Mouse (Mus musculus): ENCODE data around the gene Qpctl. TPM values are rescaled to one million over a fixed set of nuclear protein-coding genes. Genes with fewer than 3 reads are reported as not detected.

The Qpctl gene
- polyA plus RNA-seq, 2 experiments, result 11.1 to 13.2 TPM

DNA sequence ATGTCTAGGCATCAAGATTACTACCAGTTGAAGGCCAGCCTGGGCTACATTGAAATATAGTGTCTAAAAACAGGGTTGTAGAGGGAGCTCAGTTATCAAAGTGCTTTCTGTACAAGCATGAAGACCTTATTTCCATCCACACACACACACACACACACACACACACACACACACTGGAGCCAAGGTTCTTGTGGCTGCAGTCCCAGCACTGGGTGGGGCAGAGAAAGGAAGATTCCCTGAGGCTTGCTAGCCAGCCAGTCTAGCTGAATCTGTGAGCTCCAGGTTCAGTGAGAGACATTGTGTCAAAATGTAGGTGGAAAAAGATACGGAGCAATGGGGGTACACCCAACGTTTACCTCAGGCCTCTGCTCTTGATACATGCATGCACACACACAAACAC lies 35.2 kb upstream of the Qpctl start:
- DNase-seq (ENCODE audit: low spot score) (no peak), ATAC-seq (ENCODE audit: low FRiP score, low read depth) (no peak)
- peaks cover 13% of the 10 kb centered on the region for H3K27me3 ChIP-seq (ENCODE audit: control insufficient read depth, insufficient read depth, low read length)
- H3K36me3 ChIP-seq (ENCODE audit: control insufficient read depth, insufficient read depth, low read length), result peaks cover 15% of the 10 kb centered on the region
- H3K27ac ChIP-seq (replicated peaks; ENCODE audit: low read depth, low read length), result no peak overlapping the region
- WGBS, result 68% methylated on average over 2 of the region's 2 CpGs
- no peak for TF ChIP-seq POLR2A (IDR thresholded peaks at IDR 0.05; ENCODE audit: borderline replicate concordance, extremely low read depth, insufficient read depth, insufficient read length)
- H3K4me3 ChIP-seq (replicated peaks; ENCODE audit: low read length), result no peak overlapping the region
- H3K4me2 ChIP-seq (replicated peaks; ENCODE audit: low read depth, low read length, severe bottlenecking), result no peak overlapping the region
- H3K9me3 ChIP-seq (ENCODE audit: control insufficient read depth, low read length), result no peaks in the 10 kb centered on the region
- peaks cover 16% of the 10 kb centered on the region for H3K4me1 ChIP-seq (ENCODE audit: control insufficient read depth, insufficient read depth, low read length)
- H3K9ac ChIP-seq (ENCODE audit: low read depth, low read length, severe bottlenecking), result no peak overlapping the region

DNA sequence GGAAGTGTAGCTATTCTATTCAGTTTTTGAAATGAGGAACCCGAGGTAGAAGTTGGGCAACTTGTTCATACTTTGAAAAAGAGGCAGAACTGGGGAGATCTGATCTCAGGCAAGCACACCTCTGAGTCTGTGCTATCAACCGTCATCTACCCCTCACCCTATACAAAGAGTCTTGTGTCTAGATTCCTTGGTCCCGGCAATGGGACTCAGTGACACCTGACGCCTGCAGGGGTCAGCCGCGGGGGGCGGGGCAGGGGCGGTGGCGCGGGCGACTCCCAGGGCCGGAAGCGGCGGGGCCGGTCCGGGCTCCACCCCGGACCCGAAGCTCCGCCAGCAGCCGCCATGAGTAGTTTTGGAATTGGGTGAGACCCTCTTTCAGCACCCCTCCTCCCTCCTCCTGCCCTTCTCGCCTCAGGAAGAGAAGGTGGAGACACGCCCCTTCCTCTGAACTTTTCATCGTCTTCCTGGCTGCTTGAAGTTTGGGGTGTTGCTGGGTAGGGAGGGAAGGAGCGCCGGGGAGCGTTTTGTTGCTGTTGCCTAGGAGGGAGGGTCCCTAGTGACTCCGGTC lies 31.9 kb upstream of the Qpctl start:
- Histone ChIP-seq H3K4me3 (replicated peaks; ENCODE audit: low read length) (peak overlapping the region; percentile 58), H3K9ac (ENCODE audit: low read depth, low read length, severe bottlenecking) (peak overlapping the region; percentile 63), H3K4me1 (ENCODE audit: control insufficient read depth, insufficient read depth, low read length) (peaks cover 16% of the 10 kb centered on the region), H3K36me3 (ENCODE audit: control insufficient read depth, insufficient read depth, low read length) (peaks cover 7% of the 10 kb centered on the region), H3K9me3 (ENCODE audit: control insufficient read depth, low read length) (0 out of 2 replicates have a peak, but pooled peaks cover 4% of the 10 kb centered on the region), H3K27ac (replicated peaks; ENCODE audit: low read depth, low read length) (no peak overlapping the region), H3K4me2 (replicated peaks; ENCODE audit: low read depth, low read length, severe bottlenecking) (peak overlapping the region; percentile 78), H3K27me3 (ENCODE audit: control insufficient read depth, insufficient read depth, low read length) (peaks cover 45% of the 10 kb centered on the region)
- no peak for TF ChIP-seq POLR2A (IDR thresholded peaks at IDR 0.05; ENCODE audit: borderline replicate concordance, extremely low read depth, insufficient read depth, insufficient read length)
- ATAC-seq (ENCODE audit: low FRiP score, low read depth) (peak; percentile 45; the same call in 1 of the 2 replicates), DNase-seq (ENCODE audit: low spot score) (no peak)
- 1% methylated on average over 24 of the region's 27 CpGs for WGBS

DNA sequence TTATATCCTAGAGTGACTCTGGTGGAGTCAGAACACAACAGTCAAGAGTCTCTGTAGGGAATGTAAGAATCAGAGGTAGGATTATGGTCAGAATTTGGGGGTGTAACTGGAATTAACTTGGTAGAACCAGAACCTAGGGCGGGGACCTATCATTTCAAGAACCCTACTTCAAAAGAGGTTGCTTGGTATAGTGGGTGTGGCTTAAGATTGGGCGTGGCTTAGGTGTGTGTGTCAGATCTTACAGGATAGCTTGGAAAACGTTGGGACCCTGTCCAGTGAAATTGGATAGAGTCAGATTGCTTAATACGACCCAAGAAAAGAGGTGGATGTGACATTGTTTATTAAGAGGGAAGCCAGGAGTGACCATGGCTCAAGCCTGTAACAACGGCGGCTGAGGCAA lies 30.8 kb upstream of the Qpctl start:
- H3K4me1 ChIP-seq (ENCODE audit: control insufficient read depth, insufficient read depth, low read length), result peaks cover 12% of the 10 kb centered on the region
- H3K36me3 ChIP-seq (ENCODE audit: control insufficient read depth, insufficient read depth, low read length), result 0 out of 2 replicates have a peak, but pooled peaks cover 5% of the 10 kb centered on the region
- H3K9me3 ChIP-seq (ENCODE audit: control insufficient read depth, low read length), result peaks cover 8% of the 10 kb centered on the region; the same call in 1 of the 2 replicates
- no peak overlapping the region for H3K4me2 ChIP-seq (replicated peaks; ENCODE audit: low read depth, low read length, severe bottlenecking)
- H3K9ac ChIP-seq (ENCODE audit: low read depth, low read length, severe bottlenecking), result no peak overlapping the region
- peak overlapping the region; percentile 26; the same call in 1 of the 2 replicates for H3K4me3 ChIP-seq (replicated peaks; ENCODE audit: low read length)
- TF ChIP-seq POLR2A (IDR thresholded peaks at IDR 0.05; ENCODE audit: borderline replicate concordance, extremely low read depth, insufficient read depth, insufficient read length), result no peak
- no peak for ATAC-seq (ENCODE audit: low FRiP score, low read depth)
- 32% methylated on average over 6 of the region's 6 CpGs for WGBS
- peaks cover 52% of the 10 kb centered on the region for H3K27me3 ChIP-seq (ENCODE audit: control insufficient read depth, insufficient read depth, low read length)
- DNase-seq (ENCODE audit: low spot score), result no peak
- no peak overlapping the region for H3K27ac ChIP-seq (replicated peaks; ENCODE audit: low read depth, low read length)

DNA sequence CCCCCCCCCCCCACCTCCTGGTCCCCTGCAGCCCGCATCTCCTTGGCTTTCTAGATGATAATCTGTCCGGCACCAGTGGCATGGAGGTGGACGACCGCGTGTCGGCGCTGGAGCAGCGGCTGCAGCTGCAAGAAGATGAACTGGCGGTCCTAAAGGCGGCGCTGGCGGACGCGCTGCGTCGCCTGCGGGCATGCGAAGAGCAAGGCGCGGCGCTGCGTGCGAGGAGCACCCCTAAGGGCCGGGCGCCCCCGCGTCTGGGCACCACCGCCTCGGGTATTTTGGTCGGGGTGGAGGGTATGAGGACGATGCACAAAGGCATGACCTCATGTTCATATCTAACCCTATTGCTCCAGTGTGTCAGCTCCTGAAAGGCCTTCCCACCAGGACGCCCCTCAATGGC lies 30.1 kb upstream of the Qpctl start:
- H3K27ac ChIP-seq (replicated peaks; ENCODE audit: low read depth, low read length), result no peak overlapping the region
- H3K4me3 ChIP-seq (replicated peaks; ENCODE audit: low read length), result peak overlapping the region; percentile 26
- under 1% methylated on average over 32 of the region's 32 CpGs for WGBS
- H3K27me3 ChIP-seq (ENCODE audit: control insufficient read depth, insufficient read depth, low read length), result peaks cover 52% of the 10 kb centered on the region
- peaks cover 8% of the 10 kb centered on the region; the same call in 1 of the 2 replicates for H3K9me3 ChIP-seq (ENCODE audit: control insufficient read depth, low read length)
- H3K4me1 ChIP-seq (ENCODE audit: control insufficient read depth, insufficient read depth, low read length), result peaks cover 6% of the 10 kb centered on the region; the same call in 1 of the 2 replicates
- DNase-seq (ENCODE audit: low spot score), result no peak
- no peak for TF ChIP-seq POLR2A (IDR thresholded peaks at IDR 0.05; ENCODE audit: borderline replicate concordance, extremely low read depth, insufficient read depth, insufficient read length)
- H3K36me3 ChIP-seq (ENCODE audit: control insufficient read depth, insufficient read depth, low read length), result 0 out of 2 replicates have a peak, but pooled peaks cover 5% of the 10 kb centered on the region
- no peak overlapping the region for H3K9ac ChIP-seq (ENCODE audit: low read depth, low read length, severe bottlenecking)
- H3K4me2 ChIP-seq (replicated peaks; ENCODE audit: low read depth, low read length, severe bottlenecking), result peak overlapping the region; percentile 43
- no peak for ATAC-seq (ENCODE audit: low FRiP score, low read depth)

DNA sequence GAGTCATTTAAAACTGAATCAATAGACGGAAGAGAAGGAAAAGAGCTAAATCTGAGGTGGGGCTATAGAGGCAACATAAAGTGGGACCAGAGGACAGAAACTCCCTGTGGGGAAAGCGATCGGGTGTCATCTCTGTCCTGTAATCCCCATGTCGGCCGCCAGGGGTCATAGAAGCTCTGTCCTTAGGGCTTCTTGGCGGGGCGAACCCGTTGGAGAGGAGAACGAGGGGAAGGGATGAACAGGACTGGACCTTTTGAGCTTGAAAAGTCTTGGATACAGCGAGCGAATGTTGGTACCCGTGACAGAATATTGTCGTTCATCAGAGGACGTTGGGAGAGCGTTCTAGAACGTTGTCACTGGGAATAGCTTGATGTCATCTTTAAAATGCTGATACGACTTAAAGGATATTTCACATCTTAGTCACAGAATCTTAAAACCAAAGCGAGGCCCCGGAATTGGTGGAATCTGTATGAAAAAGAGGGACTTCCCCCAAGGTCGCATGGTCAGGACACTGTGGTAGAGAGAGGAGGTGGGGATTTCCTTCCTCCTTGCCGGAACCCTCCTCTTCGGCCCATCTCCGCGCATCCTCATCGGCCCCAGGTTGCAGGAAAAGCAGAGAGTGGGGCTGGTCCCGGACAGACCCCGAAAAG lies 29.5 kb upstream of the Qpctl start:
- no peak for DNase-seq (ENCODE audit: low spot score)
- H3K27me3 ChIP-seq (ENCODE audit: control insufficient read depth, insufficient read depth, low read length), result peaks cover 52% of the 10 kb centered on the region
- H3K4me3 ChIP-seq (replicated peaks; ENCODE audit: low read length), result 0 out of 2 replicates have a peak overlapping the region, but pooled peaks have one; percentile 6
- peaks cover 6% of the 10 kb centered on the region; the same call in 1 of the 2 replicates for H3K4me1 ChIP-seq (ENCODE audit: control insufficient read depth, insufficient read depth, low read length)
- 0 out of 2 replicates have a peak, but pooled peaks cover 1% of the 10 kb centered on the region for H3K36me3 ChIP-seq (ENCODE audit: control insufficient read depth, insufficient read depth, low read length)
- H3K9ac ChIP-seq (ENCODE audit: low read depth, low read length, severe bottlenecking), result no peak overlapping the region
- TF ChIP-seq POLR2A (IDR thresholded peaks at IDR 0.05; ENCODE audit: borderline replicate concordance, extremely low read depth, insufficient read depth, insufficient read length), result no peak
- peaks cover 8% of the 10 kb centered on the region; the same call in 1 of the 2 replicates for H3K9me3 ChIP-seq (ENCODE audit: control insufficient read depth, low read length)
- no peak overlapping the region for H3K27ac ChIP-seq (replicated peaks; ENCODE audit: low read depth, low read length)
- no peak for ATAC-seq (ENCODE audit: low FRiP score, low read depth)
- H3K4me2 ChIP-seq (replicated peaks; ENCODE audit: low read depth, low read length, severe bottlenecking), result peak overlapping the region; percentile 43
- WGBS, result 6% methylated on average over 27 of the region's 27 CpGs
